Mouse (Mus musculus) olfactory bulb, adult 2 months (tissue): ENCODE measurements around the gene Apbb2.

Source experiments
- CTCF ChIP-seq: fragments of 200-500 bp; IDR thresholded peaks from 2 replicates; pipeline ENCODE4 v1.5.1; 2012; ENCODE audit warnings: low read depth, mild to moderate bottlenecking, low read length, moderate library complexity; ENCODE audit not compliant: insufficient read depth
- POLR2A ChIP-seq: fragments of 200-500 bp; IDR thresholded peaks from 2 replicates; pipeline ENCODE4 v1.6.1; 2012; ENCODE audit warnings: mild to moderate bottlenecking, low read depth, low read length, moderate library complexity; ENCODE audit not compliant: insufficient read depth

GRCm38 (mm10) chr5:66599888-66600287, 18.7 kb downstream of the Apbb2 start:
- TF ChIP-seq POLR2A (no peak), CTCF (no peak)
